Mouse (Mus musculus): ENCODE data around the gene Ubtd1.
A peak's percentile ranks its signal among the peaks of the same experiment; 100 is the strongest.

The Ubtd1 gene

GRCm38 (mm10) chr19:42021681-42022541 is 40.3 kb downstream of the Ubtd1 start:
- no peak for DNase-seq (ENCODE audit: low spot score in 2 of 2)

DNA sequence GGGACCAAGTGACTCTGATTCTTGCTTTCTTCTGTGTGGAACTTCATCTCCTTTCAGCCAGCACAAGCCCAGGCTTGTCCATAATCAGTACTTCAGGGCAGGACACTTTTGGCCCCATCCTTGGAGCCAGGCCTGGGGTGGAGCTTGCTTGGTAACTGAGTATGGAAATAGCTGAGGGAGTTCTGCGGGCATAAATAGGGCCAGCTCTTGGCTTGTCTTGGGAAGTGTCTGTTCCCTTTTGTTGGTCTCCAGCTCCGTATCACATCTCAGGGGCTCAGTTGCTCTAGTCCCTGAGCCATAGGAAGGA is 40.9 kb downstream of the Ubtd1 start:
- DNase-seq (ENCODE audit: low spot score in 2 of 2): no peak

DNA sequence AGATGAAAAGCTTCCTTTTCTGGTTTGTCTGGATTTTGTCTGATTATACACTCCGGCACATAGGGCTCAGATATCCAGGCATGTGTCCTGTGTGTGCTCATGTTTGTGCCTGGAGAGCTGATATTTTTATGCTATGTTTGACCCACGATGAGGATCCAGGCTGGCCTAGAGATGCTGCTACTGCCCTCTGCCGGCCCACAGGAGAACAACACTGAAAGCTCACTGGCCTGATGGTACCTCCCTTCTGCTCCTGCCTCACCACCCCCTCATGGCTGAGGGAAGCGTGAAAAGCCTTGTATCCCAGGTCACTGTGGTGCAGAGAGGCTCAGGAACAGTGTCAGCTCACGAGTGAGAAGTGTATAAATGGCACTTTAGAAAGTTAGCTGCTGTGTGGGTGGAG is 44.6 kb downstream of the Ubtd1 start:
- peak; percentile 49 to 59 for DNase-seq (ENCODE audit: low spot score in 2 of 2)

DNA sequence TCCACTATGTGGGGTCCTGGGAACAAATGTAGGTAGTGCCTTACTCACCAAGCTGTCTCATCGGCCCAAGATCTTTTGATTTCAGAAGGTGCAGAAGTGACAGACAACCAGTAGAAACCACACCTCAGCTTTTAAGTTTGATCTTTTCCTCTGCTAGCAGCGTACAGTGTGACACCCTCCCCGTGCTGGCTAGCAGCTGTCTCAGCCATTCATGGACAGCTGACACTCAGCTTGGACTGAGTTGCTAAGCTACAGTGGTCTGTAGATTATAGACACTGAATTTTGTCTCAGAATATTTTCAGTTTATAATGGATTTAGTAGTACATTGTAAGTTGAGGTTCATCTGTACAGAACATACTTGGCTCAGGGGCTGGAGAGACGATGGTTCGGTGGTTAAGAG is 49.5 kb downstream of the Ubtd1 start:
- no peak for DNase-seq (ENCODE audit: low spot score in 2 of 2)

DNA sequence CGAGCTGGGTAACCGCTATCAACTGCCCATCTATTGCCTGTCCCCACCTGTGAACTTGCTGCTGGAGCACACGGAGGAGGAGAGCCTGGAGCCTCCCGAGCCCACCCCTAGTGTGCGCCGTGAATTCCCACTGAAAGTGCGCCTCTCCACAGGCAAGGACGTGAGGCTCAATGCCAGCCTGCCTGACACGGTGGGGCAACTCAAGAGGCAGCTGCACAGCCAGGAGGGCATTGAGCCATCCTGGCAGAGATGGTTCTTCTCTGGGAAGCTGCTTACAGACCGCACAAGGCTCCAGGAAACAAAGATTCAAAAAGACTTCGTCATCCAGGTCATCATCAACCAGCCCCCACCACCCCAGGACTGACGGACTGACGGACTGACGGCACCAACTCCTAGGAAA is 52.0 kb downstream of the Ubtd1 start:
- no peak for DNase-seq (ENCODE audit: low spot score in 2 of 2)

- DNase-seq (ENCODE audit: low spot score in 2 of 2): no peak
Observed at GRCm38 (mm10) chr19:42034146-42034775, 52.7 kb downstream of the Ubtd1 start.

DNA sequence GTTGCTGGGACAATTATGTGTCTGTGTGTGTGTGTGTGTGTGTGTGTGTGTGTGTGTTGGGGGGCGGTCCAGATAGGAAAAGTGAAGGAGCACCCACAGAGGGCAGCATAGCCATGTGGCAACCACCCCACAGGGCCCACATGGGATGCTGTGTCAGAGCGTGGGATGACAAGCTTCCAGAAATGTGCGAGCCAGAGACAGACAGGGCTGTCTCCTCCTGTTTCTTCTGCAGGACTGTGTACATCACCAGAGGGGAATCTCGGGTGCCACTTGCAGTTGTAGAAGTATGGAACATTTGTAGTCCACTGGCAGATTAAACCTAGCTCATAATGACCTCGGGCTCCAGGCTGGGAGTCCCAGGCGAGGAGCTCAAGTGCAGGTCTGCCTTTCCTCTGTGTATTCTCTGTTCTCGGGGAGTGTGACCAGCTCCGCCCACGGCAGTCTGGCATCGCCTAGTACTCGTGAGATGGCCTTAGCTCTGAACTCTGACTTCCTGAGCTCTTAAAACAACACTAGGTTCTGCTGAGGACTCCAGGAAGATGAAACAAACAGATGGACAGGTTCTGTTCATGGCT is 53.4 kb downstream of the Ubtd1 start:
- no peak for DNase-seq (ENCODE audit: low spot score in 2 of 2)

DNA sequence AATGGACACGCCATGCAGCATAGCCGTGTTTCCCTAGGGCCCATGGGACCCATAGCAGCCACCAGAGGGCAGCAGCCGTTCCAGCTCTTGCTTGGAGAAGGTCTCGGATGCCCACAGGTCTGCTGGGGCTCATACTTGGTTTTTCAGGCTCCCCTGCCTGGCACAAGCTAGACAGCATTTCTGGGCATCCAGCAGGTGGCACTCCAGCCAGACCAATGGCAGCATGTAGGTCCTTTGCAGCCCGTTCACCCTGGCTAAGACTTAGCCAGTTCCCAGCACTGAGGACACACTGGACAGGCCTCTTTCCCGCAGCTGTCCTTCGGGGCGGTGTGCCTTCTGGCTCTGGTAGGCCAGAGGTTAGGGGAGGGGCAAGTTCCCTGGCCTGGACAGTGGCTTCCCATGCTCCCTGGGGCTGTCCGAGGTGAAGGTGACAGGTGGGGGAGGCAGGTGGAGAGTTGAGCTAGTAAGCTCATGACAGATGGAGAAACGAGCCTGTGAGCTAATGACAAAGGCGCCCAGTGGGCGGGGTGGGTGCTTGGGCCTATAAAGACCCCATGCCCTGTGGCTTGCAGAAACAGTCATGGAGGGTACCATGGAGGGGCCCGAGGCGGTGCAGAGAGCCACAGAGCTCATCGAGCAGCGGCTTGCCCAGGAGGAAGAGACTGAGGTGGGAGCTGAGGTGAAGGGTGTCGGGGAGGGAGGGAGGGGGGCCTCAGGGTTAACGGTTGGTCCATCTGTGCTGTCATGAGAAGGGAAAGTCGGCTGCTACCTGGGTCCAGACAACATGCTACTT is 54.1 kb downstream of the Ubtd1 start, which contains the start of gene Ankrd2:
Ankrd2 (plus strand) TSS at position 545 of the 793 bp plus-strand sequence.
- DNase-seq (ENCODE audit: low spot score in 2 of 2): peak; percentile 54 to 72

- no peak for DNase-seq (ENCODE audit: low spot score in 2 of 2)
Observed at GRCm38 (mm10) chr19:42036357-42036756, 54.8 kb downstream of the Ubtd1 start.

DNA sequence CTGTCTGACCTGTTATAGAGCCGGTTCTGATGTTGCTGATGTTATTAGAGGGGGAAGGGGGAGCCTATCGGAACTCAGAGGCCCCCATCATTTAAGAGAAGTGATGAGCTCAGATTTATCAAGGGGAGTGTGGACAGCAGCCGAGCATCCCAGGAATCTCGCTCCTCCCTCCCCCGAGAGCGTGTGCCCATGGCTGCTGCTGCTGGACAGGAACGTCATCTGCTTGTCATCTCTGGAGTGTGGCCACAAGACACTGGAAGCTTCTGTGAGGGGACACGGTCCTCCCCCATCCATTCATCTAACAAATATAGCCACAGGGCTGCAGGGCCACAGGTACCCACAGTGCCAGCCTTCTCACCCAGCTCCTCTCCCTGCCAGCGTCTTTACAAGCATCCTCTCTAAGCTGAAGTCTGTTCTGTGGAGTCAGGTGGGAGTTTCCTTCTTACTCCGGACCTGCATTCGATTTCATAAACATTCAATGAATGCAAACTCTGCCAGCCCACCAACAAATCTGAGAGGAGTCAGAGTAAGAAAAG is 55.7 kb downstream of the Ubtd1 start:
- no peak for DNase-seq (ENCODE audit: low spot score in 2 of 2)

GRCm38 (mm10) chr19:42038310-42038709 is 56.7 kb downstream of the Ubtd1 start:
- no peak for DNase-seq (ENCODE audit: low spot score in 2 of 2)

DNA sequence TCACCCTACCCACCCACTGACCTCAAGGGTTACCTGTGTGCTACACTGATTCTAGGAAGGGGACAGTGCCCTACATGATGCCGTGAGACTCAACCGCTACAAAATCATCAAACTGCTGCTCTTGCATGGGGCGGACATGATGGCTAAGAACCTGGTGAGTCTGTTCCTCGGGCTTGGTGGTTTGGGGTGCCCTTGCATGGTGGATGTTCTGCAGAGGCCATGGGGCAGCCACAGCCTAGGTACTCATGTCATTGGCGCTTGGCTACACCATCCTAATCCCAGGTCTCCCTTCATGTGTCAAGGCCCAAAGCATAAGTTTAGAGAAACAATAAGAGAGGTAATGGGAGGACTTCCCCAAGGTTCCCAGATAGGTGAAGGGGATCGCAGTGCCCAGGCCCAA is 62.4 kb downstream of the Ubtd1 start:
- no peak for DNase-seq (ENCODE audit: low spot score in 2 of 2)

DNA sequence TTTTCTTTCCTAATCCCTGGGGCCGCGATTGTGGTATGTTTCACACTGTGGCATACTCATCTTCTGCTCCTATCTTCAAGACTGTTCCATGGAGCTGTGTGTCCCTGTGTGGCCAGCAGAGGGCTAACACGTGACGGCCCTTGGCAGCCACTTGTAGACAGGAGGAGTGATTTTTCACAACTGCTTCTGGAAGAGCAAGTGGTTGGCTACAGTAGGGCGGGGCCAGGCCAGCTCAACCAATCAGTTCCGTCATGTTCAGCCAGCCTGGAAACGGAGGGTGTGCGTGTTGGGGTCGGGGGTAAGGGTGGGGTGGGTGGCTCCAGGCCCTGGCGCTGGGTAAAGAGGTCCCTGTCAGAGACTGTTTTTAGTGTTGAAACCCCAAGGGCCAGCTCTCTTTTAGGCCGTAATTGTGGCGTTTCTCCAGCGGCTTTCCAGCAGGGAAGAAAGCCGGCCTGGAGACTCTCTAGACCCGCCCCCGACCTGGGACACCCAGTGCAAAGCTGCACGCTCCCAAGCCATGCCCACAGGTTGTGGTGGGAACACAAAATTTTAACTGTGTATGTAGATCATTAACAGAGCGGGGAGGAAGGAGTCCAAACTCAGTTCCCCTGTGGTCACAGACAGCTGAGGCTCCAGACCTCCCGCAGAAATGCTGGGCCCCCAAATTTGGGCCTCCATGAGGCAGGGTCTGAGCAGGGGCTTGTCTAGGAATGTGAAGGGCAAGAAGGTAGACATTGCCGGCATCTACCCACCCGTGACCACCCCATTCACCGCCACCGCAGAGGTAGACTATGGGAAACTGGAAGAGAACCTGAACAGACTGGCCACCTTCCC is 63.9 kb downstream of the Ubtd1 start, which contains the start of gene Hoga1:
Hoga1 (plus strand) TSS at position 342 of the 834 bp plus-strand sequence.
- peak; percentile 13 to 40 for DNase-seq (ENCODE audit: low spot score in 2 of 2)

DNA sequence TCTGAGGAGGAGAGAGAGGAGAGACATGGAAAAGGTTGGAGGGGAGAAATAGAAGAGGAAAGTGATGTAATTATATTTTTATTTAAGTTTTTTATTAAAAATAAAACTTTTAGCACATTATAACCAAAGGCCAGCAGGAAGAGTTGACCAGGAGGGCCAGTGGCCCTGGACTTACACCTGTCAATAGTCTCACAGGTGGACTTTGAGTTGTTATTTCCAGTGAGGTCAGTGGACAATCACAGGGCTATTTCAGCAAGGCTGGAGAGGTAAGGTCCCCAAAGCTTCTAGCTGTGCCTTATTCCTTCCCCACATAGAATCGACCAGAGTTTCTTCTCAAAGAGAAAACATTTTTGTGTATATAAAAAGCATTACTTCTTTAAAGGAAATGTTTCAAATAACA is 68.7 kb downstream of the Ubtd1 start:
- DNase-seq (ENCODE audit: low spot score in 2 of 2): no peak

GRCm38 (mm10) chr19:42051351-42051750 is 69.8 kb downstream of the Ubtd1 start:
- no peak for DNase-seq (ENCODE audit: low spot score in 2 of 2)

DNA sequence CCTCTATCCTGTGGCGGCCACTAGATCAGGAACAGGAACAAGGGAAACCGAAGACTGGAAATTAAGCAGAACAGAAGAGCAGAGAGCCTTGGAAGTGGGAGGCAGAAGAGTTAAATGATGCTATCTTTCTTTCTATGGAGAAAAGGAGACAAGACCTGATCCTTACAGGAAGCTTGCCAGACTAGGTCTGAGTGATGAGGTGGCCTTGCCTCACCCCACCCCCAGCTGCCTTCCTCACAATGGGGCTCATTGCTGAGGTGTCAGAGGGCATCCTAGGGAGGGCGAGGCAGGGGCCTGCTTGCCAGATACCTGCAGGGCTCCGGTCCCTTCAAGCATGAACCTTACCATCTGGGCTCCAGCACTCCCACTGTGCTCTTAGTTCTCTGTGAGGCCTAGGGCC is 70.4 kb downstream of the Ubtd1 start, which contains the start of gene 4933411K16Rik:
4933411K16Rik (plus strand) TSS at position 301 of the 400 bp plus-strand sequence.
- no peak for DNase-seq (ENCODE audit: low spot score in 2 of 2)

GRCm38 (mm10) chr19:42054255-42054654 is 72.7 kb downstream of the Ubtd1 start:
- DNase-seq (ENCODE audit: low spot score in 2 of 2): no peak

DNA sequence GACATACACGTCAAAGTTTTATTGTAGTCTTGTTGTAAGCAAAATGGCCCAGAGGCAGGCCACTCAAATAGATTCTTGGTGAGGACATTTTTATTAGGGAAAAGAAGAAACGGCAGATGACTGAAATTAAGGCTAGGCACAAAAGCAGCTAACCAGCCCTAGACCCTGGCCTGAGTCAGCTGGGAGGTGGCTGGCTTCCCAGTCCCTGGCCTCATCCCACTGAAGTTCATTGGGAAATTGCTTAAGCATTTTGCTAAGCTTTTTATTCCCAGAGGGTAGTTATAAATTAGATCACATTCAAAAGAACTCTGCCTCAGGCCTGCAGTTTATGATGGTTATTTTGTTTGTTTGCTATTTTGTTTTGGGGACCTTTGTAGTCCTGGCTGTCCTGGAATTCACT is 74.3 kb downstream of the Ubtd1 start:
- no peak for DNase-seq (ENCODE audit: low spot score in 2 of 2)

DNA sequence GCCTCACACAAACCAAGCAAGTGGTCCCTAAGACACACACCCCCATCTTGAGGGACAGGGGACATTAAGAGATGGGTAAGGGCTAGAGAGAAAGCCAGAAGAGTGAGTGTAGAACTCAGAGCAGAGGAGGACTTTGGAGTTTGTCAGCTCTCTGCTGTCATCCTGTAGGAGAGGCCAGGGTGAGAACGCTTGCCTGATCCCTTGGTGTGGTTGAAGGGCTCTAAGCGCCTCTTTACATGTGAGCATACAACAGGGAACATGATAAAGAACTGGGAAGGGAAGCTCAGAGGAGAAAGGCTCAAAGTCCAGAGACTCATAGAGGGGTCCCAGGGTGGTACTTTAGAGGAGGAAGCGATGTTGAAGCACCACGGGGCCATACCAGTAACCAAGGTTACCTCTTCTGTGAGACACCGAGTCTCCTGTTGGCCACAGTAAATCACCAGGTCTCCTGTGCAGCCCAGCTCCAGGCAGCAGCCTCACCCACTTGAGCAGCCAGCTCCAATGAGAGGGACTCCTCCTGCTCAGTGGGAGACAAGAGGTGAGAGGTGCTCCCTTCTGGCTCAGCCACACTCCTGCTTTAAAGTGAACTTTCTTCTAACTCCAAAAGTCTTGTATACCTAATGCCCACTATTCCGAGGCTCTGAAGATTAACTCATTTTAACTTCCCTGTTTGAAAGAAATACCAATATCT is 75.3 kb downstream of the Ubtd1 start:
- no peak for DNase-seq (ENCODE audit: low spot score in 2 of 2)

- DNase-seq (ENCODE audit: low spot score in 2 of 2): no peak
Observed at GRCm38 (mm10) chr19:42058426-42058825, 76.9 kb downstream of the Ubtd1 start.

All from natural killer cell, adult 2 months (primary cell).